Mouse (Mus musculus) heart, postnatal 0 days (tissue): ENCODE measurements around the gene BC017158. TPM values are rescaled to one million over a fixed set of nuclear protein-coding genes. Genes with fewer than 3 reads are reported as not detected.

Experiments used
- ATAC-seq: fragments of 200-750 bp; cut with Nextera tagmentation; 2 replicates; pipeline ENCODE4 v1.8.0; 2017; ENCODE audit warnings: low read depth, moderate number of reproducible peaks, moderate library complexity; ENCODE audit not compliant: insufficient read depth
- DNase-seq: peaks from one replicate; pipeline ENCODE4 v3.0.0-alpha.2; 2016; ENCODE audit warnings: low spot score
- H3K27ac ChIP-seq: fragments of 300-500 bp; sonication (generic); 2 replicates; pipeline ENCODE4 v1.5.1; 2014; ENCODE audit warnings: low read depth, mild to moderate bottlenecking
- H3K27me3 ChIP-seq: fragments of 300-500 bp; sonication (generic); 2 replicates; pipeline ENCODE4 v1.6.1; 2014; ENCODE audit warnings: low read length, mixed read lengths; ENCODE audit not compliant: control insufficient read depth, insufficient read depth
- H3K36me3 ChIP-seq: fragments of 300-500 bp; sonication (generic); replicated peaks from 2 replicates; pipeline ENCODE4 v1.6.1; 2014; ENCODE audit warnings: low read length, mixed read lengths; ENCODE audit not compliant: control insufficient read depth, insufficient read depth
- H3K4me1 ChIP-seq: fragments of 300-500 bp; sonication (generic); 2 replicates; pipeline ENCODE4 v1.6.1; 2014; ENCODE audit warnings: antibody characterized with exemption; ENCODE audit not compliant: control insufficient read depth, insufficient read depth
- H3K4me2 ChIP-seq: fragments of 300-500 bp; sonication (generic); 2 replicates; pipeline ENCODE4 v1.6.1; 2014; ENCODE audit warnings: low read depth, mild to moderate bottlenecking, low read length, moderate library complexity
- H3K4me3 ChIP-seq: fragments of 300-500 bp; sonication (generic); 2 replicates; pipeline ENCODE4 v1.5.1; 2014; ENCODE audit warnings: low read depth, low read length
- H3K9ac ChIP-seq: fragments of 300-500 bp; sonication (generic); replicated peaks from 2 replicates; pipeline ENCODE4 v1.6.1; 2014; ENCODE audit warnings: low read depth, low read length, mixed read lengths
- H3K9me3 ChIP-seq: fragments of 300-500 bp; sonication (generic); replicated peaks from 2 replicates; pipeline ENCODE4 v1.6.1; 2016; ENCODE audit warnings: low read length; ENCODE audit not compliant: control insufficient read depth
- CTCF ChIP-seq: IDR thresholded peaks from 2 replicates; pipeline ENCODE4 v1.5.1; 2016; ENCODE audit warnings: antibody characterized with exemption, control low read depth, low read depth
- EP300 ChIP-seq: IDR thresholded peaks from 2 replicates; pipeline ENCODE4 v1.6.1; 2016; ENCODE audit warnings: antibody characterized with exemption, low read depth
- WGBS: fragments of 180-500 bp; shearing (Covaris S2); extraction: QIAGEN DNeasy Blood & Tissue Kit; methylation state at CpG from one replicate; pipeline ENCODE4 v1.1.7; 2014; 5-methylcytosine and 5-hydroxymethylcytosine counted together
- polyA plus RNA-seq: library from polyadenylated mRNA; unstranded; fragments of >200 nt; fragmentation: Nextera tagmentation; extraction: Ambion mirVana; gene quantifications from 2 replicates; pipeline ENCODE4 v1.2.1, GENCODE M21; 2015
- total RNA-seq: library from RNA; depleted of rRNA; stranded (reverse); fragments of >200 nt; gene quantifications from 2 replicates; pipeline ENCODE4 v1.2.3, GENCODE M21; 2014; ENCODE audit warnings: low replicate concordance; rRNA removed

BC017158 gene
- total RNA-seq (14.1 and 22.4 TPM in 2 replicates), polyA plus RNA-seq (5.8 and 6.8 TPM in 2 replicates)

DNA sequence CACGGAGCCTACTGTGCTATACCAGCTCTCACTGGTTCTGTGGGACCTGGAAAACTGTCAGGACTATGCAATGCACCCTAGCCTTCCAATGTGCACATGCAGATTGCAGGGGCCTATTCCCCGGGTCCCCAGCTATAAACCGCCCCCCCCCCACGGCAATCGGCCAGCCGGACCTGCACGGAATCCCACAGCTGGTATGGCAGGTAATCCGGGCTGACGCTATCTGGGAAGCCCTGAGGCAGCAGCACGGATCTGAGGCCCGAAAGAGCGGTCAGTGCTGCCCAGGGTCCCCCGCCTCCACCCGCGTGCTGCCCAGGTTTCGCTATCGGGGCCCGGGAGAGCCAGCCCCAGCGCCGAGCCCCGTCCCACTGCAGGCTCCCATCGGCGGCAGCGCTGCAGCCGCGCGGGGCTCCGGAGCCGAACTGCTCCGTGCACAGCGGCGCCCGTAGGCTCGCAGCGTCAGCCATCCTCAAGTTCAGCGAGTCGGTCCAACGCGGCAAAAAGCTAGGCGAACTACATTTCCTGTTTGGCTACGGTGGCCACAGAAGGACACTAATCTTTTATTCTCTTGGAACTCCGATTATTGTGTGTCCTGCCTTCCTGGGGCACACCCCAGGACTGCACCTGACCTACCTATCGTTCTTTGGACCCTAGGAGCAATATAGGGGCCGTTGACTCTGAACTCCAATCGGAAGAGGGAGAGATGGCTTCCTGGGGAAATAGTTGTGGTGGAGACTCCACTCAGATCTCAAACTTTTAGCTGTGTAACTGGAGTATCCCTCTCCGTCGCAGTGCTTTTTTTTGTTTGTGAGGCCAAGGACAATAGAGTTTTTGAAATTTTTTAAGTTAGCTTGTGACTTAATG, at the start of gene BC017158:
Gene BC017158, minus strand, starts transcription at position 554 of the 864 bp plus-strand sequence.
- Histone ChIP-seq H3K27ac (peak within 1 kb of the TSS; percentile 49; the same call in 1 of the 2 replicates), H3K9me3 (no peaks in the 10 kb centered on the region), H3K27me3 (no peaks in the 10 kb centered on the region), H3K4me1 (0 out of 2 replicates have a peak, but pooled peaks cover 5% of the 10 kb centered on the region), H3K4me3 (peak within 1 kb of the TSS; percentile 77), H3K36me3 (0 out of 2 replicates have a peak, but pooled peaks cover 4% of the 10 kb centered on the region), H3K4me2 (peak within 1 kb of the TSS; percentile 70), H3K9ac (peak within 1 kb of the TSS; percentile 71)
- ATAC-seq (peak; percentile 71), DNase-seq (peak; percentile 72)
- TF ChIP-seq EP300 = no peak
- TF ChIP-seq CTCF = no peak
- 2% methylated on average over 47 of the region's 47 CpGs for WGBS

DNA sequence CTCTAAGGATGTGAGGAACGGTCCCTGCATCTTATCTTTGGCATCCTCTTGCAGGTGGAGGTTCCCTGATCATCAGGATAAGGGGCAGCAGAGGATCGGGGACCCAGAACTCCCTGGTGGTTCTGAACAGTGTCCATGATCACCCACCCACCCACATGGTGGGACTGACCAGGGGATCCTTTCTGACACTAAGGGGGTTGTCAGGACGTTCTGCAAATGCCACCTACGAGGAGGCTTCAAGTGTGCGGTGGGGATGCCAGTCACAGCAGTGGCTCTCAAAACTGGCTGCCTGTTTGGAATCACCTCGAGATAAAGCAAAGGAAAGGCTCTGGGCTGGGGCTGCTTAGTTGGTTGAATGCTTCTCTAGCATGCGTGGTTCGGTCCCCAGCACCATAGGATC, 49.0 kb upstream of the BC017158 start:
- Histone ChIP-seq H3K27ac (no peak overlapping the region), H3K27me3 (no peaks in the 10 kb centered on the region), H3K9ac (no peak overlapping the region), H3K9me3 (no peaks in the 10 kb centered on the region), H3K4me1 (no peaks in the 10 kb centered on the region), H3K36me3 (no peaks in the 10 kb centered on the region), H3K4me3 (no peak overlapping the region), H3K4me2 (no peak overlapping the region)
- no peak for ATAC-seq
- no peak for DNase-seq
- TF ChIP-seq CTCF (no peak), EP300 (no peak)
- 59% methylated on average over 8 of the region's 8 CpGs for WGBS

DNA sequence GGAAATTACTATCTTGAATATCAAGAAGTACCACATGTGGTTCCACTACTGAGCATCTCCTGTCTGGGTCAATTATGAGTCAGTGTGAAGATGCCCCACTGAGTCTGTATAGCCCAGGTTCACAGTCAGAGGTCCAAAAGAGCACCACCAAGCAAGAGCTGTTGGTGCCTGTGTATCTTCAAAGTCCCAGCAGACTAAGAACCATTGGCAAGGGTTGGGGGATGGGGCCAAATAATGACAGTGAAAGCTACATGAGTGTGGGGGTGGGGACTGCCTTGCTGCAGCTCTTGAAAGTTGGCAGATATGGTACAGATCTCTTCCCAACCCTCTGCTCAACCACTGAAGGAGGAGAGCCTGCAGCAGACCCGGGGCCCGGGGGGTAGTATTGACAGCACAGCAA, 48.6 kb upstream of the BC017158 start:
- no peaks in the 10 kb centered on the region for H3K4me1 ChIP-seq
- TF ChIP-seq EP300 (no peak), CTCF (no peak)
- H3K9me3 ChIP-seq = no peaks in the 10 kb centered on the region
- no peak for ATAC-seq
- no peak overlapping the region for H3K4me3 ChIP-seq
- no peak overlapping the region for H3K27ac ChIP-seq
- no peaks in the 10 kb centered on the region for H3K27me3 ChIP-seq
- no peak overlapping the region for H3K9ac ChIP-seq
- H3K4me2 ChIP-seq = no peak overlapping the region
- WGBS = 58% methylated on average over 2 of the region's 2 CpGs
- no peak for DNase-seq
- H3K36me3 ChIP-seq = no peaks in the 10 kb centered on the region

DNA sequence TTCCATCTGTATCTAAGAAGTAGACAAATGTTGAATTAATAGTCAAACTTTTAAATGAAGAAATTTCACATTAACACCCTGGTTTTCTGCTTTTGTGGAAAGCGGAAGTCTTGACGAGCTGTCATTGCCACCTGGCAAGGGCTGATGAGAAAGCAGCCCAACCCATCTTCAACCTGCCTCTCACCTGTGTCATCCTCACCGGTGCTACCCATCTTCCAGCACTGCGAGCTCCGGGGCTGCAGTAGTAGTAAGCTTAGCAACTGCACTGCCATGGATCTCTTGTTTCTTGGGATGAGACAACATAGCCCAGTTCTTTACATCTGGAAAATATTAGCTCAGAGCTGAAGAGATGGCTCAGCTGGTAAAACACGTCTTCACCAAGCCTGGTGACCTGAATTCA, 47.7 kb upstream of the BC017158 start:
- no peaks in the 10 kb centered on the region for H3K9me3 ChIP-seq
- no peak overlapping the region for H3K9ac ChIP-seq
- no peak overlapping the region for H3K4me3 ChIP-seq
- no peaks in the 10 kb centered on the region for H3K36me3 ChIP-seq
- ATAC-seq (no peak), DNase-seq (no peak)
- 76% methylated on average over 6 of the region's 6 CpGs for WGBS
- H3K27ac ChIP-seq = no peak overlapping the region
- H3K4me2 ChIP-seq = no peak overlapping the region
- no peaks in the 10 kb centered on the region for H3K27me3 ChIP-seq
- no peaks in the 10 kb centered on the region for H3K4me1 ChIP-seq
- no peak for TF ChIP-seq EP300
- TF ChIP-seq CTCF = no peak

DNA sequence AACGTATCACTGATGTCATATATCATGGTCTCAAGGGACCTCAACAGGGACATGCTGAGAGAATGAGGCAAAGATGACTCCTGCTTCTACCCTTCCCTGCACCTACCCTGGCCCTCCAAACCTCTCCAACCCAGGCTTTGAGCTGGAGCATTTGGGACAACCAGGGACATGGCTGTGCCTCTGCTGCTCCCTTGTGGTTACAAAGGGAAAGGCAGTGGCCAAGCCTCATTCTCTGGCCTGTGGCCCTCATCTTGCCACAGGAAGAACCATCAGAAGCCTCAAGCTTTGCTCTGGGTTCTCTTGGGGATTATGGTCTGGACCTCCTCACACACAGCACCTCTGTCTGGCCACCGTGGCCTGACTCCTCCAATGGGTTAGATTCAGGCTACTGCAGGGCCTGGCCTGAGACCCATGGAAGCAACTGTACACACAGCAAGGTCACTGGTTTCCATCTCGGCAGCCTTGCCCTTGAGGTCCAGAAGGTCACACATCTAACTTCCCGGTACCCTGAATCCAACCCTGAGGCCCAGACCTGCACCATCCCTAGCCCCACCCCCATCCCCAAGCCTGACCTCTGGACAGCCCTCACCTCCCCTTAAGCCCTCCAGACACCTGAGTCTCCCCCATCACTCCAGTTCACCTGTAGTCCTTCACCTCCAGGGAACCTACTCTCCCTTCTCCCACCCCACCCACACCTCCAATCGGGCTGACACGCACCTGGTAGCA, 47.1 kb upstream of the BC017158 start:
- peak; percentile 78 for ATAC-seq

More for the DNA sequence above, 47.1 kb upstream of the BC017158 start:
- Histone ChIP-seq H3K4me3 (no peak overlapping the region), H3K9me3 (no peaks in the 10 kb centered on the region), H3K4me2 (no peak overlapping the region), H3K4me1 (no peaks in the 10 kb centered on the region), H3K36me3 (no peaks in the 10 kb centered on the region), H3K27me3 (no peaks in the 10 kb centered on the region), H3K9ac (no peak overlapping the region), H3K27ac (no peak overlapping the region)
- DNase-seq = peak; percentile 67
- peak; percentile 98 for TF ChIP-seq CTCF
- TF ChIP-seq EP300 = no peak
- 50% methylated on average over 6 of the region's 6 CpGs for WGBS
